Mouse (Mus musculus) cortical plate, adult 2 months (tissue): Measurements from ENCODE around the gene Hist1h2bn. TPM values are rescaled to one million over a fixed set of nuclear protein-coding genes. Genes with fewer than 3 reads are reported as not detected.
"Not testable (repeated sequence)": the region's sequence is repeated elsewhere in the genome, so short reads cannot be mapped to it uniquely, and the experiment has no call there.

Experiments used
- H3K27ac ChIP-seq: fragments of 200-500 bp; 2 replicates; pipeline ENCODE4 v1.5.1; 2012; ENCODE audit warnings: low read length, control low read depth, inconsistent platforms; ENCODE audit not compliant: insufficient read depth
- H3K4me1 ChIP-seq: fragments of 200-500 bp; 2 replicates; pipeline ENCODE4 v1.6.1; 2011; ENCODE audit warnings: low read length; ENCODE audit not compliant: control insufficient read depth, insufficient read depth
- H3K4me3 ChIP-seq: fragments of 200-500 bp; 2 replicates; pipeline ENCODE4 v1.5.1; 2011; ENCODE audit warnings: mild to moderate bottlenecking, low read length, control low read depth; ENCODE audit not compliant: insufficient read depth
- CTCF ChIP-seq: fragments of 200-500 bp; IDR thresholded peaks from 2 replicates; pipeline ENCODE4 v1.5.1; 2011; ENCODE audit warnings: mild to moderate bottlenecking, control low read depth, low read length; ENCODE audit not compliant: insufficient read depth; ENCODE audit errors: extremely low read depth
- POLR2A ChIP-seq: fragments of 200-500 bp; IDR thresholded peaks from 2 replicates; pipeline ENCODE4 v1.6.1; 2011; ENCODE audit warnings: mild to moderate bottlenecking, low read length, control low read depth; ENCODE audit not compliant: insufficient read depth; ENCODE audit errors: extremely low read depth
- polyA plus RNA-seq: library from polyadenylated mRNA; depleted of rRNA; stranded (reverse); fragments of >200 nt; gene quantifications from 2 replicates; pipeline ENCODE4 v1.2.3, GENCODE M21; 2012

The Hist1h2bn gene
- polyA plus RNA-seq, 1 experiment = 2.7 TPM

DNA sequence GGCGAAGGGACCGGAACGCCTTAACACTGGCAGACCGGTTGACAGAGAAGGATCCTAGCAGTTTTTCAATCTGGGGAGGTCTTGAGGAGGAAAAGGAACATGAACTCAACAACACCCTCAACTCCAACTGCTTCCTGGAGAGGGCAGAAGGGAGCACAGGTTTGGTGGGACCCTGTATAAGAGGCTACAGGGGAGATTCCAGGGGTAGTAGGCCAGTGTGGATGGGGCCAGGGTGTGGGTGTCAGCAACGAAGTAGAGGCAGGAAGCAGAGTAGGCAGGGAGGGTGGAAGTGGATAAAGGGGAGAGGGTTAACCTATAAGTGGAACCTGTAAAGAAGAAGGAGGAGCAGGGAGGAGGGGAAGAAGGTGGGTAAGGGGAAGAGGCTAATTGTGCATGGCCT is 20.5 kb upstream of the Hist1h2bn start:
- no peak overlapping the region for H3K4me3 ChIP-seq
- no peak overlapping the region for H3K27ac ChIP-seq
- no peaks in the 10 kb centered on the region; the same call in 1 of the 2 replicates for H3K4me1 ChIP-seq
- TF ChIP-seq POLR2A (no peak), CTCF (no peak)

DNA sequence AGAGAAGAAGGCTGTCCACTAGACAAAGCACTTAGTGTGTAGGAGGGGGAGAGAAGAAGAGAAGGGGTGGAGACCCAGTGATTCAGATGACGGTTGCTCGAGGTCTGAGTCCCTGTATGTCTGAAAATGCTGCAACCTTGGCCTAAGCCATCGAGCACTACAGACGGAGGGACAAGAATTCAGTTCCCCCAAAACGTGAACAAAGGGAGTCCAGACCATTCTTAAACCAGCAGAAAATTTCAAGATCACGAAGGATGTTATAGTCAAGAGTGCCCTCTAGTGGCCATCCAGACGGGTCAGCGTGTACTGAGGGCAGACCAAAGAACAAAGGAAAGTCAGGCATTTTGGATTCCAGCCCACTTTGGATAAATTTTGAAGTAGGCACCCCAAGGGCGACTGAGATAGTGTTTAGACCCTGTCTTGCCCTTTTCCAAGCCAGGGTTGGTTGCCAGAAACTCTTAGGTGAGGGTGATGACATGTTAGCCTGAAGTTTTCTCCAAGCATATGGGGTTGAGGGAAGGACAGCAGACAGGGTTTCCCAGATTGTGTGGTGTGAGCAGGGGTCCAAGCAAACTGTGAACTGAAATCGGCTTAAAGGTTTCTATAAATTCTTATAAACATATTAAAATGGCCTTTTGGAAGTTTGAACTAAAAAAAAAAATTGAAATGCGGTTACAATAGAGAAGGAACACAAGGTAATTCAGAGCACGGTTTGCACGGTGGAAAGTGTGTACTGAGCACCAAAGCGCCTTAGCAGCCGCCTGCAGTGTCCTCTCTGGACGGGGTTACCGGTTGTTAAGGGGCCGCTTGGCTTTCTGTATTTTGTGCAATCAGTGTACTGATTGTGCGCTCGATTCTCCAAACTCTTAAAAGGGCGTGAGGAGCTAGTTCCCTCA is 19.7 kb upstream of the Hist1h2bn start:
- no peaks in the 10 kb centered on the region; the same call in 1 of the 2 replicates for H3K4me1 ChIP-seq
- no peak overlapping the region for H3K27ac ChIP-seq
- TF ChIP-seq CTCF (peak; percentile 81), POLR2A (no peak)
- H3K4me3 ChIP-seq = peak overlapping the region; percentile 51

- H3K27ac ChIP-seq = 0 out of 2 replicates have a peak within 1 kb of the TSS, but pooled peaks have one; percentile 9
- TF ChIP-seq POLR2A = peak; percentile 83
- peak within 1 kb of the TSS; percentile 51 for H3K4me3 ChIP-seq
- H3K4me1 ChIP-seq = not testable (repeated sequence)
Measured at GRCm38 (mm10) chr13:21734906-21735767, 18.8 kb upstream of the Hist1h2bn start, which contains the start of gene Hist1h4j. Gene Hist1h4j (plus strand): TSS chr13:21735064.

DNA sequence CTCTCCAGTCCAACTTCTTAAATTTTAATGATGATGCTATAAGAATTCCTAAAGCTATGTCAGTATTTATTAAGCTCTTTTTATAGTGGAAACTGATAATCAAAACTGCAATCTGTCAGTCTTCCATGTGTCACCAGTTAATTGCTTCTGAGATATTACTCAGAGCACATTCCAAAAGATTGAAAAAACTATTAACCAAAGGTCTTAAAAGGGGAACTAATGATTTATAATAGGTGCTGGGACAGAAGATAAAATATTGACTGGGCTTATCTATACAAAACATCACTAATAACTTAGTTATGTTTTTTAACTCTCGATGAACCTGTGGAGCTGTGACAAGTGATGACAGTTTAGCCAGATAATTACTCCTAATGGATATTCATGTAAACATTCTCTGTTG is 8.9 kb upstream of the Hist1h2bn start:
- peaks cover 2% of the 10 kb centered on the region; the same call in 1 of the 2 replicates for H3K4me1 ChIP-seq
- no peak overlapping the region for H3K4me3 ChIP-seq
- TF ChIP-seq POLR2A = no peak
- TF ChIP-seq CTCF = no peak
- H3K27ac ChIP-seq = no peak overlapping the region

GRCm38 (mm10) chr13:21749387-21750158 is 4.3 kb upstream of the Hist1h2bn start:
- peak overlapping the region; percentile 58 for H3K4me3 ChIP-seq
- no peak overlapping the region for H3K27ac ChIP-seq

DNA sequence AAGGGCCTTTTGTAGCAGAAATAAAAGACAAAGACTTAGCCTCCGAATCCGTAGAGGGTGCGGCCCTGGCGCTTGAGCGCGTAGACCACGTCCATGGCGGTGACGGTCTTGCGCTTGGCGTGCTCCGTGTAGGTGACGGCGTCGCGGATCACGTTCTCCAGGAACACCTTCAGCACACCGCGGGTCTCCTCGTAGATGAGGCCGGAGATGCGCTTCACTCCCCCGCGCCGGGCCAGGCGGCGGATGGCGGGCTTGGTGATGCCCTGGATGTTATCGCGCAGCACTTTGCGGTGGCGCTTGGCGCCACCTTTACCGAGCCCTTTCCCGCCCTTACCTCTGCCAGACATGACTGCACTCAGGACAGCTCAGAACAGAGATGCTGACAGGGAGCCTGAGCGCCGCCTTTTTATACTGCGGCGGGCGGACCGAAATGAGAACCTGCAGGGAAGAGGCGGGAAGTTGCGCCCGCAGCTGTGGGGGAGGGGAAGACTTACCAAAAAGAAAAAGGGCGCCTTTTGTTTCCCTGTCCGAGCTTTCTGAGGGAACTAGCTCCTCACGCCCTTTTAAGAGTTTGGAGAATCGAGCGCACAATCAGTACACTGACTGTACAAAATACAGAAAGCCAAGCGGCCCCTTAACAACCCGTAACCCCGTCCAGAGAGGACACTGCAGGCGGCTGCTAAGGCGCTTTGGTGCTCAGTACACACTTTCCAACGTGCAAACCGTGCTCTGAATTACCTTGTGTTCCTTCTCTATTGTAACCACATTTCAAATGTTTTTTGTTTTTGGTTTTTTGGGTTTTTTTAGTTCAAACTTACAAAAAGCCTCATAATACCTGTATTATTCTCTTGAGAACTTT is 3.5 kb upstream of the Hist1h2bn start, which contains the start of gene Hist1h4k:
TSS of gene Hist1h4k (minus strand) at position 347 of the 859 bp plus-strand sequence.
- H3K4me1 ChIP-seq, H3K27ac ChIP-seq: not testable (repeated sequence)
- TF ChIP-seq POLR2A = peak; percentile 90
- H3K4me3 ChIP-seq = peak within 1 kb of the TSS; percentile 58

More at GRCm38 (mm10) chr13:21749387-21750158, 4.3 kb upstream of the Hist1h2bn start:
- TF ChIP-seq POLR2A (no peak), CTCF (no peak)
- peaks cover 2% of the 10 kb centered on the region; the same call in 1 of the 2 replicates for H3K4me1 ChIP-seq

GRCm38 (mm10) chr13:21751417-21751816 is 2.5 kb upstream of the Hist1h2bn start:
- no peak overlapping the region for H3K27ac ChIP-seq
- TF ChIP-seq POLR2A = no peak
- TF ChIP-seq CTCF = no peak
- H3K4me1 ChIP-seq = peaks cover 2% of the 10 kb centered on the region; the same call in 1 of the 2 replicates
- no peak overlapping the region for H3K4me3 ChIP-seq

- no peak for TF ChIP-seq POLR2A
- no peak for TF ChIP-seq CTCF
Measured at GRCm38 (mm10) chr13:21751827-21752226, 2.1 kb upstream of the Hist1h2bn start.

More at GRCm38 (mm10) chr13:21751827-21752226, 2.1 kb upstream of the Hist1h2bn start:
- Histone ChIP-seq H3K4me1 (peaks cover 2% of the 10 kb centered on the region; the same call in 1 of the 2 replicates), H3K27ac (no peak overlapping the region), H3K4me3 (no peak overlapping the region)
